Mouse (Mus musculus) embryonic facial prominence, embryonic 11.5 days (tissue): Measurements from ENCODE around the gene Itih5. TPM values are rescaled to one million over a fixed set of nuclear protein-coding genes. Genes with fewer than 3 reads are reported as not detected.

ENCODE experiments used
- ATAC-seq: fragments of 200-750 bp; cut with Nextera tagmentation; replicated peaks from 2 replicates; pipeline ENCODE4 v1.8.0; 2017; ENCODE audit warnings: low read depth; ENCODE audit not compliant: insufficient number of reproducible peaks, low FRiP score, low TSS enrichment
- DNase-seq: peaks from one replicate; pipeline ENCODE4 v3.0.0-alpha.2; 2015; ENCODE audit warnings: low spot score
- H3K27ac ChIP-seq: fragments of 300-500 bp; sonication (generic); replicated peaks from 2 replicates; pipeline ENCODE4 v1.5.1; 2014; ENCODE audit warnings: mild to moderate bottlenecking, low read depth, low read length, control low read depth
- H3K27me3 ChIP-seq: fragments of 300-500 bp; sonication (generic); 2 replicates; pipeline ENCODE4 v1.6.1; 2014; ENCODE audit warnings: mild to moderate bottlenecking, low read length, moderate library complexity, mixed read lengths; ENCODE audit not compliant: control insufficient read depth, insufficient read depth
- H3K36me3 ChIP-seq: fragments of 300-500 bp; sonication (generic); replicated peaks from 2 replicates; pipeline ENCODE4 v1.6.1; 2014; ENCODE audit warnings: low read depth, mild to moderate bottlenecking, low read length, moderate library complexity, mixed read lengths; ENCODE audit not compliant: control insufficient read depth, insufficient read depth
- H3K4me1 ChIP-seq: fragments of 300-500 bp; sonication (generic); 2 replicates; pipeline ENCODE4 v1.6.1; 2014; ENCODE audit warnings: low read length, mixed read lengths; ENCODE audit not compliant: control insufficient read depth, insufficient read depth
- H3K4me2 ChIP-seq: fragments of 300-500 bp; sonication (generic); 2 replicates; pipeline ENCODE4 v1.6.1; 2014; ENCODE audit warnings: low read depth, mild to moderate bottlenecking, control low read depth, low read length, moderate library complexity
- H3K4me3 ChIP-seq: fragments of 300-500 bp; sonication (generic); 2 replicates; pipeline ENCODE4 v1.5.1; 2014; ENCODE audit warnings: low read depth, low read length, control low read depth
- H3K9ac ChIP-seq: fragments of 300-500 bp; sonication (generic); replicated peaks from 2 replicates; pipeline ENCODE4 v1.6.1; 2014; ENCODE audit warnings: mild to moderate bottlenecking, control low read depth, low read length
- H3K9me3 ChIP-seq: fragments of 300-500 bp; sonication (generic); replicated peaks from 2 replicates; pipeline ENCODE4 v1.6.1; 2016; ENCODE audit warnings: mild to moderate bottlenecking, low read length, inconsistent platforms, mixed read lengths; ENCODE audit not compliant: control insufficient read depth
- WGBS: fragments of 180-500 bp; shearing (Covaris S2); extraction: QIAGEN DNeasy Blood & Tissue Kit; methylation state at CpG from one replicate; pipeline ENCODE4 v1.1.7; 2014; 5-methylcytosine and 5-hydroxymethylcytosine counted together
- polyA plus RNA-seq: library from polyadenylated mRNA; unstranded; fragments of >200 nt; fragmentation: Nextera tagmentation; extraction: Ambion mirVana; gene quantifications from 2 replicates; pipeline ENCODE4 v1.2.1, GENCODE M21; 2014

The Itih5 gene
- polyA plus RNA-seq, 1 experiment from 2014 or later: 3.9 TPM

GRCm38 (mm10) chr2:10130341-10130990 is 22.9 kb upstream of the Itih5 start:
- no peaks in the 10 kb centered on the region for H3K36me3 ChIP-seq
- no peak overlapping the region for H3K4me2 ChIP-seq
- ATAC-seq: no peak
- H3K9me3 ChIP-seq: no peaks in the 10 kb centered on the region
- DNase-seq: no peak
- no peaks in the 10 kb centered on the region for H3K27me3 ChIP-seq
- no peak overlapping the region for H3K27ac ChIP-seq
- 63% methylated on average over 8 of the region's 8 CpGs for WGBS
- H3K9ac ChIP-seq: no peak overlapping the region
- no peak overlapping the region for H3K4me3 ChIP-seq
- no peaks in the 10 kb centered on the region for H3K4me1 ChIP-seq

- H3K27me3 ChIP-seq: no peaks in the 10 kb centered on the region
- H3K4me3 ChIP-seq: no peak within 1 kb of the TSS
- H3K9me3 ChIP-seq: no peaks in the 10 kb centered on the region
- ATAC-seq (no peak), DNase-seq (no peak)
- H3K36me3 ChIP-seq: no peaks in the 10 kb centered on the region
- no peaks in the 10 kb centered on the region for H3K4me1 ChIP-seq
- WGBS: 92% methylated on average over 4 of the region's 4 CpGs
- no peak within 1 kb of the TSS for H3K9ac ChIP-seq
- no peak within 1 kb of the TSS for H3K4me2 ChIP-seq
- no peak within 1 kb of the TSS for H3K27ac ChIP-seq
These were observed 22.1 kb upstream of the Itih5 start, which contains the start of gene Itih2 for GRCm38 (mm10) chr2:10131296-10131695. Gene Itih2, minus strand, starts transcription at chr2:10131396.

- Histone ChIP-seq H3K4me1 (no peaks in the 10 kb centered on the region), H3K27ac (no peak overlapping the region), H3K4me2 (no peak overlapping the region), H3K4me3 (no peak overlapping the region), H3K36me3 (no peaks in the 10 kb centered on the region), H3K9ac (no peak overlapping the region), H3K27me3 (no peaks in the 10 kb centered on the region), H3K9me3 (no peaks in the 10 kb centered on the region)
- no peak for DNase-seq
- ATAC-seq: no peak
- 91% methylated on average over 1 of the region's 1 CpGs for WGBS
These were observed 21.2 kb upstream of the Itih5 start for GRCm38 (mm10) chr2:10132128-10132527.

GRCm38 (mm10) chr2:10133941-10134340 is 19.4 kb upstream of the Itih5 start:
- no peak for DNase-seq
- H3K4me3 ChIP-seq: no peak overlapping the region
- H3K4me2 ChIP-seq: no peak overlapping the region

GRCm38 (mm10) chr2:10137320-10137719 is 16.1 kb upstream of the Itih5 start:
- H3K27ac ChIP-seq: no peak overlapping the region
- no peaks in the 10 kb centered on the region for H3K4me1 ChIP-seq
- H3K27me3 ChIP-seq: no peaks in the 10 kb centered on the region
- no peaks in the 10 kb centered on the region for H3K36me3 ChIP-seq
- no peak for ATAC-seq
- no peak overlapping the region for H3K4me3 ChIP-seq
- 88% methylated on average over 2 of the region's 2 CpGs for WGBS
- H3K9ac ChIP-seq: no peak overlapping the region
- no peaks in the 10 kb centered on the region for H3K9me3 ChIP-seq
- DNase-seq: no peak
- H3K4me2 ChIP-seq: no peak overlapping the region

More at GRCm38 (mm10) chr2:10133941-10134340, 19.4 kb upstream of the Itih5 start:
- Histone ChIP-seq H3K9me3 (no peaks in the 10 kb centered on the region), H3K27ac (no peak overlapping the region), H3K36me3 (no peaks in the 10 kb centered on the region), H3K9ac (no peak overlapping the region), H3K27me3 (no peaks in the 10 kb centered on the region), H3K4me1 (no peaks in the 10 kb centered on the region)
- ATAC-seq: no peak
- 69% methylated on average over 6 of the region's 6 CpGs for WGBS

- DNase-seq (no peak), ATAC-seq (no peak)
- Histone ChIP-seq H3K4me3 (no peak overlapping the region), H3K9me3 (no peaks in the 10 kb centered on the region), H3K27ac (no peak overlapping the region), H3K9ac (no peak overlapping the region), H3K27me3 (no peaks in the 10 kb centered on the region), H3K4me2 (no peak overlapping the region), H3K36me3 (no peaks in the 10 kb centered on the region), H3K4me1 (no peaks in the 10 kb centered on the region)
- 78% methylated on average over 5 of the region's 5 CpGs for WGBS
These were observed 12.9 kb upstream of the Itih5 start for GRCm38 (mm10) chr2:10140456-10140855.

GRCm38 (mm10) chr2:10142472-10143454 is 10.6 kb upstream of the Itih5 start:
- no peaks in the 10 kb centered on the region for H3K27me3 ChIP-seq
- no peaks in the 10 kb centered on the region for H3K4me1 ChIP-seq
- DNase-seq (peak; percentile 86), ATAC-seq (peak; percentile 72; the same call in 1 of the 2 replicates)
- H3K9ac ChIP-seq: no peak overlapping the region
- H3K4me2 ChIP-seq: no peak overlapping the region
- WGBS: 37% methylated on average over 8 of the region's 8 CpGs
- H3K4me3 ChIP-seq: no peak overlapping the region
- H3K27ac ChIP-seq: no peak overlapping the region
- H3K36me3 ChIP-seq: no peaks in the 10 kb centered on the region
- H3K9me3 ChIP-seq: no peaks in the 10 kb centered on the region

- no peak overlapping the region for H3K9ac ChIP-seq
- no peaks in the 10 kb centered on the region for H3K4me1 ChIP-seq
- H3K27me3 ChIP-seq: no peaks in the 10 kb centered on the region
- peak; percentile 3 for DNase-seq
- H3K4me2 ChIP-seq: no peak overlapping the region
- H3K27ac ChIP-seq: no peak overlapping the region
- 56% methylated on average over 6 of the region's 6 CpGs for WGBS
- no peak for ATAC-seq
- H3K4me3 ChIP-seq: no peak overlapping the region
- no peaks in the 10 kb centered on the region for H3K36me3 ChIP-seq
- H3K9me3 ChIP-seq: no peaks in the 10 kb centered on the region
These were observed 7.9 kb upstream of the Itih5 start for GRCm38 (mm10) chr2:10145514-10145913.
